ENCODE assay signal across 19 mouse cellular contexts in the genomic region with DNA sequence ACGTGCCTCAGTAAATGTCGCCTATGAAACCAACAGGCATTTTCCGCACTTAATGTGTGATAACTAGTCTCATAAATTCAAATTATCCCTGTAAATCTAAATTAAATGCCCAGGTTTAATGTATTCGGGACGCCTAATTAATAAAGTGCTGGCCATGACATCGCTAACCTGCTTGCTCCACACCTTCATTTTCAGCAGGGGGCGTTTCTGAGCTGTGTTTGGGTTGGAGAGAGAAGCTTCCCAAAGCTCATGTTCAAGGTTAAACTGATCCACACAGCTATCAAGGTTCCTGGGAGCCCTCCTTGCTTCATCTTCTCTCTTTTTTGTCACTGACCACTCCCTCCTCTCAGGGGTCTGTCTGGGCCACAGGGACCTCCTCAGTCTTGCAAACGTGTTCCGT.
DNase-seq lines count a peak whose midpoint lies in the region; ATAC-seq and TF ChIP-seq lines count a peak whose summit lies in the region.
"Had no signal": no experiment of that assay in that cellular context is flagged by ENCODE, and none has a peak within 500 bp of the region (broad histone marks: within the 10 kb centered on the region; RNA-seq: fewer than 3 reads in every experiment).

No protein-coding gene starts in this region.

- no peak for ATAC-seq in forebrain, embryonic 13.5 days
- ATAC-seq in kidney, postnatal 0 days (replicated peaks; ENCODE audit: low FRiP score, low read depth) = no peak
- ATAC-seq in liver, embryonic 12.5 days = no peak
- ATAC-seq: intestine, embryonic 16.5 days; midbrain, embryonic 13.5 days had no signal

- 65% methylated on average over 9 of the region's 9 CpGs for WGBS in forebrain, embryonic 10.5 days
- 59% methylated on average over 9 of the region's 9 CpGs for WGBS in forebrain, embryonic 13.5 days
- WGBS in kidney, postnatal 0 days = 51% methylated on average over 9 of the region's 9 CpGs
- 56% methylated on average over 9 of the region's 9 CpGs for WGBS in liver, embryonic 12.5 days (ENCODE audit: insufficient replicate concordance)

- H3K9ac ChIP-seq in forebrain, embryonic 13.5 days = no peak overlapping the region
- no peak overlapping the region for H3K9ac ChIP-seq in kidney, postnatal 0 days (ENCODE audit: low read depth, low read length)
- no peak overlapping the region for H3K9ac ChIP-seq in liver, embryonic 12.5 days
- H3K9ac ChIP-seq: midbrain, embryonic 13.5 days; neural tube, embryonic 15.5 days had no signal

- peak overlapping the region; percentile 3; the same call in 1 of the 2 replicates for H3K27ac ChIP-seq in forebrain, embryonic 10.5 days
- H3K27ac ChIP-seq in forebrain, embryonic 13.5 days = no peak overlapping the region
- no peak overlapping the region for H3K27ac ChIP-seq in kidney, postnatal 0 days
- no peak overlapping the region for H3K27ac ChIP-seq in liver, embryonic 12.5 days
- H3K27ac ChIP-seq: midbrain, embryonic 13.5 days; neural tube, embryonic 15.5 days had no signal

- peak; percentile 49 for TF ChIP-seq CTCF in kidney, postnatal 0 days (IDR thresholded peaks at IDR 0.05; ENCODE audit: low read depth)

- H3K4me2 ChIP-seq in forebrain, embryonic 13.5 days = no peak overlapping the region
- no peak overlapping the region for H3K4me2 ChIP-seq in kidney, postnatal 0 days (ENCODE audit: low read length)
- no peak overlapping the region for H3K4me2 ChIP-seq in liver, embryonic 12.5 days
- H3K4me2 ChIP-seq: midbrain, embryonic 13.5 days; neural tube, embryonic 15.5 days had no signal

- no peaks in the 10 kb centered on the region for H3K36me3 ChIP-seq in forebrain, embryonic 10.5 days (replicated peaks)
- no peaks in the 10 kb centered on the region for H3K36me3 ChIP-seq in forebrain, embryonic 13.5 days (ENCODE audit: poor library complexity, severe bottlenecking)
- H3K36me3 ChIP-seq in kidney, postnatal 0 days (ENCODE audit: insufficient read depth, low read length) = no peaks in the 10 kb centered on the region
- no peaks in the 10 kb centered on the region for H3K36me3 ChIP-seq in liver, embryonic 12.5 days
- H3K36me3 ChIP-seq: midbrain, embryonic 13.5 days; neural tube, embryonic 15.5 days had no signal

- no peak for DNase-seq in forebrain, embryonic 10.5 days (ENCODE audit: extremely low spot score, low spot score)
- DNase-seq in kidney, postnatal 0 days (ENCODE audit: low spot score) = no peak
- no peak for DNase-seq in kidney, postnatal 14 days
- peak; percentile 4 for DNase-seq in 416B (ENCODE audit: low read depth)
- DNase-seq in ES-CJ7 (ENCODE audit: low read depth, low spot score) = peak; percentile 46
- DNase-seq in thymus, postnatal 10 days (ENCODE audit: low spot score in 2 of 2) = no peak
- DNase-seq: adrenal gland, postnatal 25 days; cerebellum, postnatal 36 days; gastrocnemius, postnatal 25 days; lung, postnatal 4 days; right cerebral cortex, postnatal 25 days; thymus, postnatal 25 days had no signal

- H3K4me1 ChIP-seq in forebrain, embryonic 10.5 days = peaks cover 33% of the 10 kb centered on the region
- peaks cover 34% of the 10 kb centered on the region for H3K4me1 ChIP-seq in forebrain, embryonic 13.5 days
- no peaks in the 10 kb centered on the region for H3K4me1 ChIP-seq in kidney, postnatal 0 days (replicated peaks; ENCODE audit: insufficient read depth, low read length)
- H3K4me1 ChIP-seq in liver, embryonic 12.5 days = no peaks in the 10 kb centered on the region

- H3K9me3 ChIP-seq in forebrain, embryonic 10.5 days = no peaks in the 10 kb centered on the region
- no peaks in the 10 kb centered on the region for H3K9me3 ChIP-seq in forebrain, embryonic 13.5 days (replicated peaks)
- no peaks in the 10 kb centered on the region for H3K9me3 ChIP-seq in kidney, postnatal 0 days (replicated peaks; ENCODE audit: low read length)
- H3K9me3 ChIP-seq in liver, embryonic 12.5 days (replicated peaks) = no peaks in the 10 kb centered on the region
- H3K9me3 ChIP-seq: midbrain, embryonic 13.5 days; neural tube, embryonic 15.5 days had no signal

- peaks cover 6% of the 10 kb centered on the region for H3K27me3 ChIP-seq in forebrain, embryonic 10.5 days (ENCODE audit: poor library complexity, severe bottlenecking)
- H3K27me3 ChIP-seq in forebrain, embryonic 13.5 days = no peaks in the 10 kb centered on the region
- H3K27me3 ChIP-seq in kidney, postnatal 0 days (ENCODE audit: insufficient read depth, low read length) = no peaks in the 10 kb centered on the region
- H3K27me3 ChIP-seq in liver, embryonic 12.5 days (replicated peaks) = no peaks in the 10 kb centered on the region; the same call in 1 of the 2 replicates
- H3K27me3 ChIP-seq: neural tube, embryonic 15.5 days had no signal

- no peak overlapping the region for H3K4me3 ChIP-seq in forebrain, embryonic 10.5 days
- H3K4me3 ChIP-seq in forebrain, embryonic 13.5 days = no peak overlapping the region
- no peak overlapping the region for H3K4me3 ChIP-seq in kidney, postnatal 0 days (replicated peaks; ENCODE audit: low read depth, low read length)
- no peak overlapping the region for H3K4me3 ChIP-seq in liver, embryonic 12.5 days
- H3K4me3 ChIP-seq: erythroblast, embryonic 14.5 days; midbrain, embryonic 13.5 days; myocyte; neural tube, embryonic 15.5 days had no signal

Comparison
In these comparisons a context has a peak if more than half of its experiments do, and no peak if none do; other contexts are left out.
1. DNase-seq: peak in 416B (single experiment) and ES-CJ7 (single experiment); none in forebrain, embryonic 10.5 days (single experiment), kidney, postnatal 0 days (single experiment), kidney, postnatal 14 days (single experiment) and thymus, postnatal 10 days (0 of 2).